Mouse (Mus musculus): ENCODE data around the gene Zfp446. TPM values are rescaled to one million over a fixed set of nuclear protein-coding genes. Genes with fewer than 3 reads are reported as not detected.

Zfp446 gene
- polyA plus RNA-seq, 1 experiment from 2014 or later: 5.4 TPM

Other genes starting within 250 kb of the Zfp446 start
- gene Vmn2r56, start 242.8 kb upstream of the Zfp446 start, polyA plus RNA-seq (2014; fragmentation: Nextera tagmentation; extraction: Ambion mirVana): not detected in 2 replicates
- gene Zscan18, start 174.2 kb upstream of the Zfp446 start, polyA plus RNA-seq (2014; fragmentation: Nextera tagmentation; extraction: Ambion mirVana): 7.6 and 8.4 TPM in 2 replicates
- gene Zfp329, start 159.0 kb upstream of the Zfp446 start, polyA plus RNA-seq (2014; fragmentation: Nextera tagmentation; extraction: Ambion mirVana): 15.1 and 16.2 TPM in 2 replicates
- gene Zfp110, start 143.1 kb upstream of the Zfp446 start, polyA plus RNA-seq (2014; fragmentation: Nextera tagmentation; extraction: Ambion mirVana): 28.7 and 29.5 TPM in 2 replicates
- 4.4 and 4.8 TPM in 2 replicates for gene Zfp128, start 96.7 kb upstream of the Zfp446 start, polyA plus RNA-seq (2014; fragmentation: Nextera tagmentation; extraction: Ambion mirVana)
- gene Zscan22, start 80.0 kb upstream of the Zfp446 start, polyA plus RNA-seq (2014; fragmentation: Nextera tagmentation; extraction: Ambion mirVana): 17.4 and 21.6 TPM in 2 replicates
- gene Rps5, start 55.6 kb upstream of the Zfp446 start, polyA plus RNA-seq (2014; fragmentation: Nextera tagmentation; extraction: Ambion mirVana): 1,510 and 1,578 TPM in 2 replicates
- gene Rnf225, start 50.4 kb upstream of the Zfp446 start, polyA plus RNA-seq (2014; fragmentation: Nextera tagmentation; extraction: Ambion mirVana): 0.45 and 0.63 TPM in 2 replicates
- 7.4 and 8.3 TPM in 2 replicates for gene Zfp324, start 12.0 kb upstream of the Zfp446 start, polyA plus RNA-seq (2014; fragmentation: Nextera tagmentation; extraction: Ambion mirVana)
- 0.38 TPM in 1 of 2 replicates, not detected in the other for gene Slc27a5, start 20.3 kb downstream of the Zfp446 start, polyA plus RNA-seq (2014; fragmentation: Nextera tagmentation; extraction: Ambion mirVana)
- 390 and 414 TPM in 2 replicates for gene Trim28, start 21.3 kb downstream of the Zfp446 start, polyA plus RNA-seq (2014; fragmentation: Nextera tagmentation; extraction: Ambion mirVana)
- gene Zbtb45, start 32.2 kb downstream of the Zfp446 start, polyA plus RNA-seq (2014; fragmentation: Nextera tagmentation; extraction: Ambion mirVana): 23.7 and 26.9 TPM in 2 replicates
- gene Chmp2a, start 57.0 kb downstream of the Zfp446 start, polyA plus RNA-seq (2014; fragmentation: Nextera tagmentation; extraction: Ambion mirVana): 157 and 161 TPM in 2 replicates
- gene Ube2m, start 60.4 kb downstream of the Zfp446 start, polyA plus RNA-seq (2014; fragmentation: Nextera tagmentation; extraction: Ambion mirVana): 72.7 and 124 TPM in 2 replicates
- gene Mzf1, start 76.9 kb downstream of the Zfp446 start, polyA plus RNA-seq (2014; fragmentation: Nextera tagmentation; extraction: Ambion mirVana): 2.5 and 2.7 TPM in 2 replicates
- not detected in 2 replicates for gene Vmn1r85, start 117.3 kb downstream of the Zfp446 start, polyA plus RNA-seq (2014; fragmentation: Nextera tagmentation; extraction: Ambion mirVana)
- not detected in 2 replicates for gene Vmn1r86, start 142.1 kb downstream of the Zfp446 start, polyA plus RNA-seq (2014; fragmentation: Nextera tagmentation; extraction: Ambion mirVana)
- not detected in 2 replicates for gene Vmn1r87, start 162.3 kb downstream of the Zfp446 start, polyA plus RNA-seq (2014; fragmentation: Nextera tagmentation; extraction: Ambion mirVana)
- gene Vmn1r88, start 181.7 kb downstream of the Zfp446 start, polyA plus RNA-seq (2014; fragmentation: Nextera tagmentation; extraction: Ambion mirVana): 0.03 TPM in 1 of 2 replicates, not detected in the other
- not detected in 2 replicates for gene Vmn1r89, start 235.2 kb downstream of the Zfp446 start, polyA plus RNA-seq (2014; fragmentation: Nextera tagmentation; extraction: Ambion mirVana)